Mouse (Mus musculus) embryonic facial prominence, embryonic 15.5 days (tissue): ENCODE results near the gene Plekhg1. TPM values are rescaled to one million over a fixed set of nuclear protein-coding genes. Genes with fewer than 3 reads are reported as not detected.

Source experiments
- ATAC-seq: fragments of 200-750 bp; cut with Nextera tagmentation; 2 replicates; pipeline ENCODE4 v1.8.0; 2017; ENCODE audit warnings: low read depth, moderate TSS enrichment; ENCODE audit not compliant: insufficient number of reproducible peaks, low FRiP score, low TSS enrichment
- H3K27ac ChIP-seq: fragments of 300-500 bp; sonication (generic); replicated peaks from 2 replicates; pipeline ENCODE4 v1.5.1; 2015; ENCODE audit warnings: mild to moderate bottlenecking, inconsistent platforms
- H3K27me3 ChIP-seq: fragments of 300-500 bp; sonication (generic); 2 replicates; pipeline ENCODE4 v1.6.1; 2015; ENCODE audit warnings: inconsistent platforms
- H3K36me3 ChIP-seq: fragments of 300-500 bp; sonication (generic); 2 replicates; pipeline ENCODE4 v1.6.1; 2015; ENCODE audit warnings: mild to moderate bottlenecking, inconsistent platforms
- H3K4me1 ChIP-seq: fragments of 300-500 bp; sonication (generic); 2 replicates; pipeline ENCODE4 v1.6.1; 2015; ENCODE audit warnings: inconsistent platforms
- H3K4me2 ChIP-seq: fragments of 300-500 bp; sonication (generic); replicated peaks from 2 replicates; pipeline ENCODE4 v1.6.1; 2015; ENCODE audit warnings: mild to moderate bottlenecking, inconsistent platforms
- H3K4me3 ChIP-seq: fragments of 300-500 bp; sonication (generic); replicated peaks from 2 replicates; pipeline ENCODE4 v1.5.1; 2015; ENCODE audit warnings: mild to moderate bottlenecking, inconsistent platforms
- H3K9ac ChIP-seq: fragments of 300-500 bp; sonication (generic); 2 replicates; pipeline ENCODE4 v1.6.1; 2015; ENCODE audit warnings: inconsistent platforms
- H3K9me3 ChIP-seq: fragments of 300-500 bp; sonication (generic); replicated peaks from 2 replicates; pipeline ENCODE4 v1.6.1; 2016; ENCODE audit warnings: inconsistent platforms
- WGBS: fragments of 180-500 bp; shearing (Covaris S2); methylation state at CpG from one replicate; pipeline ENCODE4 v1.1.7; 2015; 5-methylcytosine and 5-hydroxymethylcytosine counted together
- polyA plus RNA-seq: library from polyadenylated mRNA; unstranded; fragments of >200 nt; fragmentation: Nextera tagmentation; extraction: Ambion mirVana; gene quantifications from 2 replicates; pipeline ENCODE4 v1.2.1, GENCODE M21; 2015

The Plekhg1 gene
- polyA plus RNA-seq, 1 experiment from 2014 or later: 15.3 TPM

GRCm38 (mm10) chr10:3892368-3892767, 152.2 kb downstream of the Plekhg1 start:
- WGBS: 46% methylated on average over 3 of the region's 3 CpGs

DNA sequence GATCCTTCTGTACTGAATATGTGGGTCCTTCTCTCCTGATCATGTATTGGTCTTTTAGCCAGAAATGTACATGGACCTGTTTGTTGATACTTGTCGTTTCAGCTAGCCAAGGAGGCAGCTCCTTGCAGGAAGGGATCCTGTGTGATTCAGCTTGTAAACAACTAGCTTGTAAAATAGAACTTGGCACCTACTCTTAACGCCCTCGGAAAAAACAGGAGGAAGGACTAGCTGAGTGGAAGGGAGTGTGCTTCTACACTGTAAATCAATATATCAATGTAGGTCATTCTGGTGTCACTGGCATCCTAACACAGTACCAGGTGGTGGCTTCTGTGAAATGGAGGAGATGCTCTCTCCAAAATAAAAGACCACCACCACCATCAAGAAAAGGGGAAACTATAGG, 157.9 kb downstream of the Plekhg1 start:
- Histone ChIP-seq H3K9ac (no peak overlapping the region), H3K27me3 (no peaks in the 10 kb centered on the region), H3K36me3 (no peaks in the 10 kb centered on the region), H3K4me1 (0 out of 2 replicates have a peak, but pooled peaks cover 13% of the 10 kb centered on the region), H3K9me3 (no peaks in the 10 kb centered on the region), H3K27ac (no peak overlapping the region), H3K4me3 (no peak overlapping the region), H3K4me2 (no peak overlapping the region)
- 70% methylated on average over 3 of the region's 3 CpGs for WGBS
- ATAC-seq: no peak

More at GRCm38 (mm10) chr10:3892368-3892767, 152.2 kb downstream of the Plekhg1 start:
- no peak overlapping the region for H3K9ac ChIP-seq
- no peaks in the 10 kb centered on the region for H3K9me3 ChIP-seq
- no peaks in the 10 kb centered on the region for H3K27me3 ChIP-seq
- no peaks in the 10 kb centered on the region for H3K36me3 ChIP-seq
- H3K4me1 ChIP-seq: peaks cover 25% of the 10 kb centered on the region; the same call in 1 of the 2 replicates
- no peak overlapping the region for H3K4me3 ChIP-seq
- peak overlapping the region; percentile 25; the same call in 1 of the 2 replicates for H3K27ac ChIP-seq
- no peak for ATAC-seq
- H3K4me2 ChIP-seq: no peak overlapping the region

DNA sequence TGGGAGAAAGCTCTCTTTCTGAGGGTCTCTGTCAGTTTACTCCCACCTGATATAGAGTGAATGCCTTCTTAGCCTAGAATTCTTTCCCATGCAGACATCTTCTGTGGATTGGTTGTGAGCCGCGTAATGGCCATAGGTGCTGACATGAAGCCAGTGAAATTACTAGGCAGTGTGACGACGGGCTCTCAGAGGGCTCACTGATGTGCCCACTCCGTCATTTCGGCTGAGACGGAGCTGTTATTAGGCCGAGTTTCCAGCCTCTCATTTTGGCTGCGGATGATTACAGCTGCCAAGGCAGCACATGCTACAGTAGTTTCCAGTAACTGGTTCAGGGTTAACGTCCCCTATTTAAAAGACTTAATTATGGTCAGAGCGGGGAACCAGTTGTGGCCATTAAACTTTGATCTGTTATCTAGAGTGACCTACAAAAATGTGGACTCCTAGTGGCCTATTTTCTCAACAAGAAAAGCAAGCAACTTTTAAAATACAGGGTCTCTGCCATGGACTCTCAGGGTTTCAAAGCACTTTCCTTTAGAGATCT, 160.3 kb downstream of the Plekhg1 start:
- WGBS: 65% methylated on average over 11 of the region's 11 CpGs
- Histone ChIP-seq H3K27me3 (no peaks in the 10 kb centered on the region), H3K36me3 (peaks cover 7% of the 10 kb centered on the region; the same call in 1 of the 2 replicates), H3K4me1 (0 out of 2 replicates have a peak, but pooled peaks cover 7% of the 10 kb centered on the region), H3K9ac (no peak overlapping the region), H3K9me3 (no peaks in the 10 kb centered on the region), H3K4me3 (no peak overlapping the region), H3K27ac (no peak overlapping the region), H3K4me2 (no peak overlapping the region)
- ATAC-seq: peak; percentile 54; the same call in 1 of the 2 replicates

GRCm38 (mm10) chr10:3905747-3906146, 165.6 kb downstream of the Plekhg1 start:
- H3K4me3 ChIP-seq: no peak overlapping the region
- H3K27me3 ChIP-seq: no peaks in the 10 kb centered on the region
- no peak overlapping the region for H3K27ac ChIP-seq
- peaks cover 7% of the 10 kb centered on the region; the same call in 1 of the 2 replicates for H3K36me3 ChIP-seq
- ATAC-seq: no peak
- no peaks in the 10 kb centered on the region for H3K9me3 ChIP-seq
- 79% methylated on average over 3 of the region's 3 CpGs for WGBS
- H3K4me1 ChIP-seq: no peaks in the 10 kb centered on the region
- H3K4me2 ChIP-seq: no peak overlapping the region
- H3K9ac ChIP-seq: no peak overlapping the region

GRCm38 (mm10) chr10:3914104-3914503, 173.9 kb downstream of the Plekhg1 start:
- Histone ChIP-seq H3K4me3 (no peak overlapping the region), H3K4me2 (no peak overlapping the region), H3K27ac (no peak overlapping the region), H3K9me3 (no peaks in the 10 kb centered on the region), H3K36me3 (no peaks in the 10 kb centered on the region), H3K9ac (no peak overlapping the region), H3K4me1 (no peaks in the 10 kb centered on the region), H3K27me3 (no peaks in the 10 kb centered on the region)
- WGBS: 83% methylated on average over 5 of the region's 5 CpGs
- no peak for ATAC-seq

DNA sequence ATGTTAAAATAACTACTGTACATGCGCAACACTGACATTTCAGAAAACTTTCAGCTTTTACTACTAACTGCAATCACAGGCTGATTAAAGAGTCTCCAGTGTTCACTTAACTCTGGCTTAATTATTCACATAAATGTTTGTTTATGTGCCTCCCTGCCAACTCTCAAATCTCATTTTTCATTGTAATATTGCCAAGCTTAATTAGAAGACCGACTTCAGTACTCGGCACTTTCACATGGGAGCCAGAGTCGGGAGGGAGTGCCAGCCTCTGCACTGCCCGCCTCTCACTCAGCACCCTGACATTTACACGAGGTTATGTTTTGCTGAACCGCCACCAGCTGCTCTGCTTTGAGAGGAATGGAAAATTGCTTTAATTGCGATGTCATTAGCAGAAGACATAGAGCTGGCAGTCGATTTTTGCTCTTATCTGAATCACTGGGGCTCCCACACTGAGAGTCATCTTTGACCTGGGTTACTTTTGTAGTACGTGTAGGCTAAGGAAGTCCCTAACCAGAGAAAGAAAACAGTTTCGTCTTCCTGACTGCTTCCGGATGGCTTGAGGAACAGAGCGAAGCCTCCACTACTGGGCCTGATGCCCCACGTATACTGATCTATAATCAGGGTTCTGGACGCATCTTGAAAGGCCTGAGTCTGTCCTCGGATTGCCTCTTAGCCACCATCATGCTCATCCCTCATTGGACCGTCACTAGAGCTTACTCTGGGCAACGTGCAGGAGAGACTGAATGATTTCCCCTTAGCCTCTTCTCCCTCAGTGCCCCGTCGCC, 180.4 kb downstream of the Plekhg1 start:
- no peak overlapping the region for H3K9ac ChIP-seq
- 0 out of 2 replicates have a peak, but pooled peaks cover 9% of the 10 kb centered on the region for H3K36me3 ChIP-seq
- 66% methylated on average over 20 of the region's 20 CpGs for WGBS
- H3K27me3 ChIP-seq: no peaks in the 10 kb centered on the region
- no peaks in the 10 kb centered on the region for H3K4me1 ChIP-seq
- no peak overlapping the region; the same call in 1 of the 2 replicates for H3K27ac ChIP-seq
- H3K9me3 ChIP-seq: no peaks in the 10 kb centered on the region
- no peak overlapping the region for H3K4me2 ChIP-seq
- ATAC-seq: 0 out of 2 replicates have a peak, but pooled peaks have one; percentile 63
- no peak overlapping the region for H3K4me3 ChIP-seq

GRCm38 (mm10) chr10:3928008-3928545, 187.9 kb downstream of the Plekhg1 start:
- ATAC-seq: no peak
- peaks cover 2% of the 10 kb centered on the region; the same call in 1 of the 2 replicates for H3K4me1 ChIP-seq
- 71% methylated on average over 4 of the region's 4 CpGs for WGBS

DNA sequence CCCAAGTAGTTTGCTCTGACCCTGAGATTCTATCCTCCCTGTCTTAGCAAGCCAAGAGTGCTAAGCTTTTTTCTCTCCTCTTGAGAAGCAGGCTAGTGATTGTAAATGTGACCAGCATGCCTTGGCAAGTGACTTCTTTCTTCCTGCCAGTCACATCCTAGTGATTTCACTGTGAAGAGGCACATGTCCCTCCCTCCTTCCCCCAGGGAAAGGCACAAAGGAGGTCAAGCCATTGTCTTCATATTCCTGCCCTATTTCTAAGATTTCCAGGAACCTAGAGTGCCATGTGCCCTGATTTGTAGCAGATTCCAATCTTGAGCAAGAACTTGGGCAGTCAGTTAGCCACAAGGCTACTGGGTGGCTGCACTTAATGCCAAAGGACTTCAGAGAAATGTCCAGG, 191.7 kb downstream of the Plekhg1 start:
- Histone ChIP-seq H3K27ac (no peak overlapping the region), H3K4me3 (no peak overlapping the region), H3K27me3 (no peaks in the 10 kb centered on the region), H3K36me3 (peaks cover 6% of the 10 kb centered on the region), H3K9me3 (no peaks in the 10 kb centered on the region), H3K9ac (no peak overlapping the region), H3K4me2 (no peak overlapping the region), H3K4me1 (peaks cover 7% of the 10 kb centered on the region; the same call in 1 of the 2 replicates)
- no peak for ATAC-seq

More at GRCm38 (mm10) chr10:3928008-3928545, 187.9 kb downstream of the Plekhg1 start:
- Histone ChIP-seq H3K36me3 (peaks cover 6% of the 10 kb centered on the region), H3K9ac (no peak overlapping the region), H3K9me3 (no peaks in the 10 kb centered on the region), H3K27me3 (no peaks in the 10 kb centered on the region), H3K4me2 (no peak overlapping the region), H3K27ac (no peak overlapping the region), H3K4me3 (no peak overlapping the region)

DNA sequence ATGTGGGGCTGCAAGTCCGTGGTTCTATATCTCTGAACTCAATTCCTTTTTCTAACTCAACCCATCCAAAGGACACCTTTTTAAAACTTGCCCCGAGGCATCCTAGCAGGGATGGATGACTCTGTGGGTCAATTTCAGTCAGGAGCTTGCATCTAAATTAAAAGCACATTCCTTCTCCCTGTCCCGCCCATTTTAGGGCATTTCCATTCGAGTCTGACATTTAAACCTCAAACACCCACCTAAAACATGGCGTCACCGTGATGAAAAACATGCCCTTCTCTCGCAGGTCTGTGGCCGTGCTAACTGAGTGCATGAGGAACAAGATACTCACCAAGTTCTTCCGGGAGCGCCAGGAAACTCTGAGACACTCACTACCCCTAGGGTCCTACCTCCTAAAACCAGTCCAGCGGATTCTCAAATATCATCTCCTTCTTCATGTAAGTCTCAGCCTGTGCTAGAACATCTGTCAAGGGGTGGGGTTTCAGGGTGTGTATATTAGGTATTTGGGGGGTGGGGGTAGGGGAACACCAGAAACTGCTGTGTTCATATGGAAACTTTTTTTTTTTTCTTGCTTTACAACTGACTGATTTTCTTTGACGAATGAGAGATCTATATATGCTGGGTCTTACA, 193.3 kb downstream of the Plekhg1 start:
- no peak overlapping the region for H3K4me3 ChIP-seq
- 21% methylated on average over 12 of the region's 12 CpGs for WGBS
- H3K4me1 ChIP-seq: peaks cover 7% of the 10 kb centered on the region; the same call in 1 of the 2 replicates
- H3K9me3 ChIP-seq: no peaks in the 10 kb centered on the region
- no peak overlapping the region for H3K9ac ChIP-seq
- H3K27me3 ChIP-seq: no peaks in the 10 kb centered on the region
- H3K27ac ChIP-seq: no peak overlapping the region
- ATAC-seq: peak; percentile 43; the same call in 1 of the 2 replicates
- H3K36me3 ChIP-seq: peaks cover 9% of the 10 kb centered on the region
- no peak overlapping the region for H3K4me2 ChIP-seq

- H3K27ac ChIP-seq: no peak overlapping the region
- H3K4me1 ChIP-seq: peaks cover 9% of the 10 kb centered on the region; the same call in 1 of the 2 replicates
- H3K36me3 ChIP-seq: peaks cover 18% of the 10 kb centered on the region
- no peak overlapping the region for H3K9ac ChIP-seq
- no peak overlapping the region for H3K4me3 ChIP-seq
- no peaks in the 10 kb centered on the region for H3K27me3 ChIP-seq
- H3K4me2 ChIP-seq: no peak overlapping the region
- no peak for ATAC-seq
- no peaks in the 10 kb centered on the region for H3K9me3 ChIP-seq
Measured at GRCm38 (mm10) chr10:3936864-3937263, 196.7 kb downstream of the Plekhg1 start.
